In genomic region chr8:121898401-121898931, GRCm38 (mm10) we compare ENCODE assay signal across 8 mouse cellular contexts. TPM values are rescaled to one million over a fixed set of nuclear protein-coding genes. Genes with fewer than 3 reads are reported as not detected.
A peak's percentile ranks its signal among the peaks of the same experiment; 100 is the strongest.
DNase-seq lines count a peak whose midpoint lies in the region; ATAC-seq and TF ChIP-seq lines count a peak whose summit lies in the region.

No protein-coding gene starts in this region.

- peaks cover 9% of the 10 kb centered on the region for H3K36me3 ChIP-seq in testis, adult 2 months (ENCODE audit: control insufficient read depth, insufficient read depth, low read length)
- H3K36me3 ChIP-seq in embryonic facial prominence, embryonic 14.5 days (ENCODE audit: control insufficient read depth, insufficient read depth, low read length), result peaks cover 18% of the 10 kb centered on the region; the same call in 1 of the 2 replicates
- H3K36me3 ChIP-seq in kidney, adult 2 months (ENCODE audit: control insufficient read depth, insufficient read depth, low read length), result no peaks in the 10 kb centered on the region
- H3K36me3 ChIP-seq in limb, embryonic 11.5 days (ENCODE audit: control insufficient read depth, insufficient read depth, low read length), result no peaks in the 10 kb centered on the region; the same call in 1 of the 2 replicates
- peaks cover 12% of the 10 kb centered on the region; the same call in 1 of the 2 replicates for H3K36me3 ChIP-seq in midbrain, embryonic 13.5 days

- peak overlapping the region; percentile 46; the same call in 1 of the 2 replicates for H3K27ac ChIP-seq in testis, adult 2 months (ENCODE audit: control insufficient read depth, insufficient read depth, low read depth, low read length)
- H3K27ac ChIP-seq in embryonic facial prominence, embryonic 14.5 days (replicated peaks; ENCODE audit: low read depth, low read length), result peak overlapping the region; percentile 69
- no peak overlapping the region for H3K27ac ChIP-seq in kidney, adult 2 months (ENCODE audit: insufficient read depth, low read depth, low read length)
- H3K27ac ChIP-seq in limb, embryonic 11.5 days (replicated peaks; ENCODE audit: low read depth, low read length), result peak overlapping the region; percentile 32
- H3K27ac ChIP-seq in midbrain, embryonic 13.5 days, result peak overlapping the region; percentile 81

- peak; percentile 90 for ATAC-seq in embryonic facial prominence, embryonic 14.5 days (ENCODE audit: low read depth)
- ATAC-seq in limb, embryonic 11.5 days (ENCODE audit: insufficient number of reproducible peaks, low FRiP score, low TSS enrichment, low read depth), result peak; percentile 63; the same call in 1 of the 2 replicates
- peak; percentile 89 for ATAC-seq in midbrain, embryonic 13.5 days

- H3K27me3 ChIP-seq in testis, adult 2 months (ENCODE audit: control insufficient read depth, insufficient read depth, low read length), result no peaks in the 10 kb centered on the region
- H3K27me3 ChIP-seq in embryonic facial prominence, embryonic 14.5 days (replicated peaks; ENCODE audit: control insufficient read depth, insufficient read depth, low read length), result no peaks in the 10 kb centered on the region
- H3K27me3 ChIP-seq in kidney, adult 2 months (replicated peaks; ENCODE audit: control insufficient read depth, insufficient read depth, low read length), result no peaks in the 10 kb centered on the region
- no peaks in the 10 kb centered on the region for H3K27me3 ChIP-seq in limb, embryonic 11.5 days (ENCODE audit: control insufficient read depth, insufficient read depth, low read length)
- H3K27me3 ChIP-seq in midbrain, embryonic 13.5 days, result no peaks in the 10 kb centered on the region

- TF ChIP-seq CTCF in testis, adult 2 months (IDR thresholded peaks at IDR 0.05; ENCODE audit: control insufficient read depth, insufficient read depth, insufficient replicate concordance, low read depth, low read length), result no peak
- TF ChIP-seq CTCF in kidney, adult 2 months (conservative IDR thresholded peaks at IDR 0.05; ENCODE audit: insufficient read depth, insufficient read length, low read depth, low read length), result no peak

- TF ChIP-seq POLR2A in testis, adult 2 months (IDR thresholded peaks at IDR 0.05; ENCODE audit: control insufficient read depth, low read depth, low read length), result no peak
- TF ChIP-seq POLR2A in kidney, adult 2 months (IDR thresholded peaks at IDR 0.05; ENCODE audit: low read depth, low read length), result no peak

- no peak overlapping the region for H3K4me3 ChIP-seq in testis, adult 2 months (ENCODE audit: control insufficient read depth, low read depth, low read length)
- no peak overlapping the region for H3K4me3 ChIP-seq in embryonic facial prominence, embryonic 14.5 days (ENCODE audit: low read depth, low read length)
- H3K4me3 ChIP-seq in kidney, adult 2 months (ENCODE audit: insufficient read depth, low read depth, low read length), result no peak overlapping the region
- no peak overlapping the region for H3K4me3 ChIP-seq in limb, embryonic 11.5 days (ENCODE audit: low read depth, low read length)
- H3K4me3 ChIP-seq in midbrain, embryonic 13.5 days (replicated peaks), result no peak overlapping the region; the same call in 1 of the 2 replicates

- no peaks in the 10 kb centered on the region for H3K9me3 ChIP-seq in embryonic facial prominence, embryonic 14.5 days (ENCODE audit: control insufficient read depth, low read length)
- H3K9me3 ChIP-seq in limb, embryonic 11.5 days (ENCODE audit: control insufficient read depth, low read length), result no peaks in the 10 kb centered on the region
- no peaks in the 10 kb centered on the region for H3K9me3 ChIP-seq in midbrain, embryonic 13.5 days

- WGBS in embryonic facial prominence, embryonic 14.5 days, result 8% methylated on average over 4 of the region's 4 CpGs
- 21% methylated on average over 4 of the region's 4 CpGs for WGBS in kidney, adult 2 months
- WGBS in limb, embryonic 11.5 days, result 3% methylated on average over 4 of the region's 4 CpGs
- 7% methylated on average over 4 of the region's 4 CpGs for WGBS in midbrain, embryonic 13.5 days

- peaks cover 11% of the 10 kb centered on the region for H3K4me1 ChIP-seq in testis, adult 2 months (ENCODE audit: control insufficient read depth, insufficient read depth, low read length)
- H3K4me1 ChIP-seq in embryonic facial prominence, embryonic 14.5 days (ENCODE audit: control insufficient read depth, insufficient read depth, low read length), result peaks cover 10% of the 10 kb centered on the region
- no peaks in the 10 kb centered on the region for H3K4me1 ChIP-seq in kidney, adult 2 months (ENCODE audit: control insufficient read depth, insufficient read depth, low read length)
- H3K4me1 ChIP-seq in limb, embryonic 11.5 days (ENCODE audit: control insufficient read depth, insufficient read depth, low read length), result peaks cover 26% of the 10 kb centered on the region
- peaks cover 45% of the 10 kb centered on the region for H3K4me1 ChIP-seq in midbrain, embryonic 13.5 days (replicated peaks)

- H3K4me2 ChIP-seq in embryonic facial prominence, embryonic 14.5 days (ENCODE audit: low read depth, low read length), result peak overlapping the region; percentile 32
- H3K4me2 ChIP-seq in limb, embryonic 11.5 days (ENCODE audit: low read depth, severe bottlenecking), result peak overlapping the region; percentile 19
- peak overlapping the region; percentile 30 for H3K4me2 ChIP-seq in midbrain, embryonic 13.5 days (replicated peaks)

- H3K9ac ChIP-seq in embryonic facial prominence, embryonic 14.5 days (ENCODE audit: low read depth, low read length), result peak overlapping the region; percentile 50
- H3K9ac ChIP-seq in limb, embryonic 11.5 days (ENCODE audit: low read length), result no peak overlapping the region
- H3K9ac ChIP-seq in midbrain, embryonic 13.5 days (replicated peaks), result peak overlapping the region; percentile 39

- no peak for DNase-seq in testis, postnatal 10 days (ENCODE audit: low spot score)
- peak; percentile 94 for DNase-seq in embryonic facial prominence, embryonic 14.5 days (ENCODE audit: low spot score)
- DNase-seq in heart, adult 18-20 months, result peak; percentile 78 to 88
- peak; percentile 69 for DNase-seq in kidney, adult 2 months
- DNase-seq in limb, embryonic 11.5 days (ENCODE audit: low spot score), result peak; percentile 68
- peak; percentile 73 to 83 for DNase-seq in spleen, postnatal 36 days (ENCODE audit: low spot score in 2 of 2)

RNA-seq across cellular contexts. Expression of gene Slc7a5, which starts 9.0 kb away (rescaled TPM):
- polyA plus RNA-seq in testis, adult 2 months (2012; rRNA removed), result 84.9 and 104 TPM in 2 replicates
- polyA plus RNA-seq in embryonic facial prominence, embryonic 14.5 days (2014; fragmentation: Nextera tagmentation; extraction: Ambion mirVana), result 28.8 and 29.6 TPM in 2 replicates
- total RNA-seq in heart, adult 18-20 months (2021), result 1 to 10 TPM; 4.1 to 4.8 TPM
- polyA plus RNA-seq in kidney, adult 2 months (2012; rRNA removed), result 4.3 and 4.6 TPM in 2 replicates
- polyA plus RNA-seq in limb, embryonic 11.5 days (2014; fragmentation: Nextera tagmentation; extraction: Ambion mirVana), result 15.2 and 17.0 TPM in 2 replicates
- 34.2 and 37.3 TPM in 2 replicates for polyA plus RNA-seq in midbrain, embryonic 13.5 days (2015; fragmentation: Nextera tagmentation; extraction: Ambion mirVana)

RNA-seq across cellular contexts. Expression of gene Car5a, which starts 46.2 kb away (rescaled TPM):
- not detected in 2 replicates for polyA plus RNA-seq in testis, adult 2 months (2012; rRNA removed)
- polyA plus RNA-seq in embryonic facial prominence, embryonic 14.5 days (2014; fragmentation: Nextera tagmentation; extraction: Ambion mirVana), result not detected in 2 replicates
- total RNA-seq in heart, adult 18-20 months (2021), result not detected
- polyA plus RNA-seq in kidney, adult 2 months (2012; rRNA removed), result 13.4 and 17.9 TPM in 2 replicates
- not detected in 2 replicates for polyA plus RNA-seq in limb, embryonic 11.5 days (2014; fragmentation: Nextera tagmentation; extraction: Ambion mirVana)
- polyA plus RNA-seq in midbrain, embryonic 13.5 days (2015; fragmentation: Nextera tagmentation; extraction: Ambion mirVana), result 0.12 and 0.53 TPM in 2 replicates

RNA-seq across cellular contexts. Expression of gene Banp, which starts 51.1 kb away (rescaled TPM):
- 15.6 and 18.6 TPM in 2 replicates for polyA plus RNA-seq in testis, adult 2 months (2012; rRNA removed)
- polyA plus RNA-seq in embryonic facial prominence, embryonic 14.5 days (2014; fragmentation: Nextera tagmentation; extraction: Ambion mirVana), result 32.1 and 34.9 TPM in 2 replicates
- total RNA-seq in heart, adult 18-20 months (2021), result 10 to 100 TPM; 30.4 to 35.6 TPM
- polyA plus RNA-seq in kidney, adult 2 months (2012; rRNA removed), result 35.7 and 44.9 TPM in 2 replicates
- polyA plus RNA-seq in limb, embryonic 11.5 days (2014; fragmentation: Nextera tagmentation; extraction: Ambion mirVana), result 57.9 and 58.1 TPM in 2 replicates
- polyA plus RNA-seq in midbrain, embryonic 13.5 days (2015; fragmentation: Nextera tagmentation; extraction: Ambion mirVana), result 59.0 and 62.4 TPM in 2 replicates
